Mouse (Mus musculus) hindbrain, embryonic 16.5 days (tissue): ENCODE data around the gene Rftn1. TPM values are rescaled to one million over a fixed set of nuclear protein-coding genes. Genes with fewer than 3 reads are reported as not detected.

Experiments
- ATAC-seq: fragments of 200-750 bp; cut with Nextera tagmentation; 2 replicates; pipeline ENCODE4 v1.8.0; 2017; ENCODE audit warnings: moderate TSS enrichment, moderate library complexity
- H3K27ac ChIP-seq: fragments of 300-500 bp; sonication (generic); 2 replicates; pipeline ENCODE4 v1.5.1; 2014; ENCODE audit warnings: low read depth, mild to moderate bottlenecking, control low read depth, low read length, moderate library complexity
- H3K27me3 ChIP-seq: fragments of 300-500 bp; sonication (generic); replicated peaks from 2 replicates; pipeline ENCODE4 v1.6.1; 2014; ENCODE audit warnings: low read length; ENCODE audit not compliant: control insufficient read depth, insufficient read depth
- H3K36me3 ChIP-seq: fragments of 300-500 bp; sonication (generic); 2 replicates; pipeline ENCODE4 v1.6.1; 2014; ENCODE audit warnings: mild to moderate bottlenecking, low read length, moderate library complexity, mixed read lengths; ENCODE audit not compliant: control insufficient read depth, insufficient read depth
- H3K4me1 ChIP-seq: fragments of 300-500 bp; sonication (generic); 2 replicates; pipeline ENCODE4 v1.6.1; 2014; ENCODE audit warnings: low read depth, low read length; ENCODE audit not compliant: control insufficient read depth, insufficient read depth
- H3K4me2 ChIP-seq: fragments of 300-500 bp; sonication (generic); 2 replicates; pipeline ENCODE4 v1.6.1; 2014; ENCODE audit warnings: mild to moderate bottlenecking, low read length, control low read depth, moderate library complexity
- H3K4me3 ChIP-seq: fragments of 300-500 bp; sonication (generic); 2 replicates; pipeline ENCODE4 v1.5.1; 2014; ENCODE audit warnings: mild to moderate bottlenecking, low read length, control low read depth, moderate library complexity
- H3K9ac ChIP-seq: fragments of 300-500 bp; sonication (generic); 2 replicates; pipeline ENCODE4 v1.6.1; 2014; ENCODE audit warnings: low read depth, mild to moderate bottlenecking, control low read depth, low read length, moderate library complexity
- H3K9me3 ChIP-seq: fragments of 300-500 bp; sonication (generic); 2 replicates; pipeline ENCODE4 v1.6.1; 2014; ENCODE audit warnings: mild to moderate bottlenecking, low read length, moderate library complexity; ENCODE audit not compliant: control insufficient read depth
- WGBS: fragments of 180-500 bp; shearing (Covaris S2); extraction: QIAGEN DNeasy Blood & Tissue Kit; methylation state at CpG from one replicate; pipeline ENCODE4 v1.1.7; 2014; 5-methylcytosine and 5-hydroxymethylcytosine counted together
- polyA plus RNA-seq: library from polyadenylated mRNA; unstranded; fragments of >200 nt; fragmentation: Nextera tagmentation; extraction: Ambion mirVana; gene quantifications from 2 replicates; pipeline ENCODE4 v1.2.1, GENCODE M21; 2015

Gene Rftn1
- polyA plus RNA-seq, 1 experiment from 2014 or later, result 21.1 TPM

DNA sequence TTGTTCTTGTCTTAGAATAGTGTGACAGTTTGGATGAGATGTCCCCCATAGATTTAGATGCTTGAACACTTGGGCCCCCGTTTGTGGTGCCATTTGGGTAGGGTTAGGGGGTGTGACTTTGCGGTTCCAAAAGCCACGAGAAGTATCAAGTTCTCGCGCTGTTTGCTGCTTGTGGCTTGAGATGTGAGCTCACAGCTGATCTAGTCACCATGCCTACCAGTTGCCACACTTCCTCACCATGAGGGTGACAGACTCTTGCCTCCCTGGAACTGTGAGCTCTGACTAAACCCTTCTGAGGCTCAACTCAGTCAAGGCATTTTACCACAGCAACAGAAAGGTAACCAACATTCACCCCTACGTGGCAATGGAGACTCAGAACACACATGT is 118.9 kb downstream of the Rftn1 start:
- Histone ChIP-seq H3K4me3 (no peak overlapping the region), H3K27me3 (no peaks in the 10 kb centered on the region), H3K9me3 (no peaks in the 10 kb centered on the region), H3K36me3 (no peaks in the 10 kb centered on the region), H3K4me1 (no peaks in the 10 kb centered on the region), H3K9ac (no peak overlapping the region), H3K27ac (no peak overlapping the region), H3K4me2 (no peak overlapping the region)
- WGBS, result 91% methylated on average over 6 of the region's 6 CpGs
- no peak for ATAC-seq

GRCm38 (mm10) chr17:50070822-50071601 is 119.5 kb downstream of the Rftn1 start:
- H3K9me3 ChIP-seq, result no peaks in the 10 kb centered on the region
- H3K36me3 ChIP-seq, result no peaks in the 10 kb centered on the region
- no peaks in the 10 kb centered on the region for H3K4me1 ChIP-seq
- ATAC-seq, result no peak
- 86% methylated on average over 7 of the region's 7 CpGs for WGBS
- no peak overlapping the region for H3K4me3 ChIP-seq
- H3K27ac ChIP-seq, result no peak overlapping the region
- no peak overlapping the region for H3K9ac ChIP-seq
- no peak overlapping the region for H3K4me2 ChIP-seq
- H3K27me3 ChIP-seq, result no peaks in the 10 kb centered on the region

GRCm38 (mm10) chr17:50069897-50070636 is 120.4 kb downstream of the Rftn1 start:
- WGBS, result 57% methylated on average over 10 of the region's 10 CpGs
- ATAC-seq, result no peak
- no peak overlapping the region for H3K4me3 ChIP-seq
- H3K27me3 ChIP-seq, result no peaks in the 10 kb centered on the region
- H3K4me2 ChIP-seq, result no peak overlapping the region
- H3K9ac ChIP-seq, result no peak overlapping the region
- H3K36me3 ChIP-seq, result no peaks in the 10 kb centered on the region
- no peaks in the 10 kb centered on the region for H3K4me1 ChIP-seq
- no peaks in the 10 kb centered on the region for H3K9me3 ChIP-seq
- H3K27ac ChIP-seq, result no peak overlapping the region

GRCm38 (mm10) chr17:50069205-50069604 is 121.3 kb downstream of the Rftn1 start:
- H3K9me3 ChIP-seq, result no peaks in the 10 kb centered on the region
- 92% methylated on average over 5 of the region's 5 CpGs for WGBS
- no peak overlapping the region for H3K27ac ChIP-seq
- H3K4me3 ChIP-seq, result no peak overlapping the region
- H3K27me3 ChIP-seq, result no peaks in the 10 kb centered on the region
- H3K4me2 ChIP-seq, result no peak overlapping the region
- ATAC-seq, result no peak
- H3K36me3 ChIP-seq, result no peaks in the 10 kb centered on the region
- H3K9ac ChIP-seq, result no peak overlapping the region
- no peaks in the 10 kb centered on the region for H3K4me1 ChIP-seq

GRCm38 (mm10) chr17:50068681-50069138 is 121.8 kb downstream of the Rftn1 start:
- no peak for ATAC-seq
- Histone ChIP-seq H3K4me1 (no peaks in the 10 kb centered on the region), H3K36me3 (no peaks in the 10 kb centered on the region), H3K27me3 (no peaks in the 10 kb centered on the region), H3K27ac (no peak overlapping the region), H3K4me2 (no peak overlapping the region), H3K9ac (no peak overlapping the region), H3K4me3 (no peak overlapping the region), H3K9me3 (no peaks in the 10 kb centered on the region)
- WGBS, result 84% methylated on average over 10 of the region's 10 CpGs

GRCm38 (mm10) chr17:50067774-50068680 is 122.4 kb downstream of the Rftn1 start:
- no peak overlapping the region for H3K27ac ChIP-seq
- H3K4me2 ChIP-seq, result no peak overlapping the region
- ATAC-seq, result no peak
- no peaks in the 10 kb centered on the region for H3K4me1 ChIP-seq
- H3K36me3 ChIP-seq, result no peaks in the 10 kb centered on the region
- no peaks in the 10 kb centered on the region for H3K9me3 ChIP-seq
- WGBS, result 88% methylated on average over 5 of the region's 5 CpGs
- H3K9ac ChIP-seq, result no peak overlapping the region
- no peak overlapping the region for H3K4me3 ChIP-seq
- no peaks in the 10 kb centered on the region for H3K27me3 ChIP-seq

DNA sequence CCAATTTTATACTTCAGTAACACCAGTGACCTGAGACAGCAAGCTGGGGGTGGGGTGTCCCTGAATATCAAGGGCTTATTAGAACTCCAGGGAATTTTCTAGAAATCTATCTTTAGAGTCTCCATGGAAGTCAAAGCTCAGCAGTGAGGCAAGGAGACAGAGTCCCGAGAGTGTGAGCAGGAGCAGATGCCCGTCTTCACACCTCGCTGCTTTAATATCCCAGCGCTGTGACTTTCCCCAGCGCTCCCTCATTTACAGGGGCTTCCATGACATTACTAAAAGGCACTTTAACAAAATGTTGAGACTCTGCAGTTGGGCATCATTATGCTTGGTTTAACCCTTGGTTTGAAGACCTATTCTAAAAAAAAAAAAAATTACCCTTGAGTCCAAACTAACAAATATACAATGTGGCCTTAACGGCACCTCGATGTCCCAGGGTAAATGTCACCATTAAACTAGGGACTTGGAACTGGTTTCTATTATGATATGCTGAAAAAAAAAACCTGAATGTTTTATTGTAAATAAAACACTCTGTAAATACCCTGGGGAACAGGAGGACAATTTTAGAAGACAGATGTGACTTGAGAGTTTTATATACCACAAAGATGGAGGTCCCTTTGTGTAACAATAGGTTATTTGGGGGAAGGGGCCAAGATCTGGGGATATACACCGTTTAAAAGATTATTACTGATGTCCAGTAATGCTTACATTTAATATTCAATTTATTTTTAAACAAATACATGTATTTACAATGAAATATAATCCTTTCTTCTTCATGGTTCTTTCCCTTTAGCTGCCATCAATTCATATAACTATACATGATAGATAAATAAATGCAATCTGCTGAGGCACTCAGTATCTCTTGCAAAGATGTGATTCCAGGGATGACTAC is 123.4 kb downstream of the Rftn1 start:
- H3K4me2 ChIP-seq, result no peak overlapping the region
- no peak for ATAC-seq
- H3K9me3 ChIP-seq, result no peaks in the 10 kb centered on the region
- H3K4me1 ChIP-seq, result no peaks in the 10 kb centered on the region
- no peaks in the 10 kb centered on the region for H3K27me3 ChIP-seq
- no peak overlapping the region for H3K27ac ChIP-seq
- no peak overlapping the region for H3K4me3 ChIP-seq
- no peak overlapping the region for H3K9ac ChIP-seq
- no peaks in the 10 kb centered on the region for H3K36me3 ChIP-seq
- 75% methylated on average over 8 of the region's 8 CpGs for WGBS

- Histone ChIP-seq H3K4me1 (no peaks in the 10 kb centered on the region), H3K9ac (no peak overlapping the region), H3K27ac (no peak overlapping the region), H3K4me2 (no peak overlapping the region), H3K27me3 (no peaks in the 10 kb centered on the region), H3K36me3 (no peaks in the 10 kb centered on the region), H3K9me3 (no peaks in the 10 kb centered on the region), H3K4me3 (no peak overlapping the region)
- 76% methylated on average over 13 of the region's 13 CpGs for WGBS
- no peak for ATAC-seq
These were observed 126.4 kb downstream of the Rftn1 start for GRCm38 (mm10) chr17:50063832-50064627.
